Mouse (Mus musculus) ovary, adult 18-20 months (tissue): ENCODE measurements around the gene Lefty2.
A peak's percentile ranks its signal among the peaks of the same experiment; 100 is the strongest.

Experiments used
- DNase-seq: peaks from one replicate; pipeline ENCODE4 v3.0.0; 2022; ENCODE audit warnings: low spot score, mixed read lengths

The Lefty2 gene

DNA sequence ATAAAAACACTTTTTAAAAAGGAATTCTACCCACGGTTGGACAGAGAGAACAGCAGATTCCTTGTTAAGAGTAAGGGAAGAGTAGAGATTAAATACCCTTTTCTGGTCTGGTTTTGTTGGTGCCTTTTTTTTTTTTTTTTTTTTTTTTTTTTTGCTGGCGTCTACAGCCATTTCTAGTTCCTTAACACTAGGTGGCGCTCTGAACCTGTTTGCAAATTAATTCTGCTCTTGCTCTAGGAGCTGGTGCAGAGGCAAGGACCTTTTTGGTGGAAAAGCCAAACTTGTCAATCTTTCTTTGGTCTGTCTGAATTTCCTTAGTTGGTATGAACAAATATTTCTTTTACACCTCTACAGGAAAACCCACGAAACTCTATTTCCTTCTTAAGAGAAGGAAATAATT lies 8.2 kb downstream of the Lefty2 start:
- DNase-seq: no peak

DNA sequence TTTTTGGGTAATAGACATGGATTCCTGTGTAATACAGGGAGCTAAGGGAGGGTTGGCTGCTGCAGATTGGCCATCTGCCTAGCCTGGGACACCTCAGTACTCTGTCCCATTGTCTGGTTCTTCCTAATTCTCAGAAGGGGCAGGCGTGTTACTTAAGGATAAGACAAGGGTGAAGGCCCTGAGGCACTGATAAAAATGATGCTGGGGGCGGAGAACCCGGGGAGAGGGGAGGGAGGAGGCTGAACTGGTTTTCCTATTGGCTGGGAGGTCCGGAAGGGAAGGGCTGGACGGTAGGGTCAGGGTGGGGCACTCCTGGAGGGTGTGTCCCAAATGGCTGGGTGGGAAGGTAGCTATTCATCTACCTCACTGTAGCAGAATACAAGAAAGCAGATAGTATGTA lies 10.0 kb downstream of the Lefty2 start:
- no peak for DNase-seq

DNA sequence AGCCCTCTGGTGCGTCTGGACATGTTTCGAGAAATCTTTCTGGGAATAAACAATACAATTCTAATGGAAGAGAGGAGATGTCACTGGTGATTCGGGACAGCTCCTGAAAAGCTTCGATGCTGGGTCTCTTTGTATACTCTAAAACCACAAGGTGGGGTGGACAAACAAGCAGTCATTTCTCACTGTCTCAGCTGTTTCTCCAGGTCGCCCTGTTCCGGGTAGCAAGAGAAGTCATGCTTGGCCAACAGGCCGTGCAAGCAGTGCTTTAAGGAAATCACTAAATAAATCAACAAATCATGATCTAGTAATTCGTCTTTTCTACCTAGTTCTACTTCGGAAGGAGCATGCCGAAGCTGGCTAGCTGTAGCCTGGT lies 10.7 kb downstream of the Lefty2 start:
- DNase-seq: no peak

DNA sequence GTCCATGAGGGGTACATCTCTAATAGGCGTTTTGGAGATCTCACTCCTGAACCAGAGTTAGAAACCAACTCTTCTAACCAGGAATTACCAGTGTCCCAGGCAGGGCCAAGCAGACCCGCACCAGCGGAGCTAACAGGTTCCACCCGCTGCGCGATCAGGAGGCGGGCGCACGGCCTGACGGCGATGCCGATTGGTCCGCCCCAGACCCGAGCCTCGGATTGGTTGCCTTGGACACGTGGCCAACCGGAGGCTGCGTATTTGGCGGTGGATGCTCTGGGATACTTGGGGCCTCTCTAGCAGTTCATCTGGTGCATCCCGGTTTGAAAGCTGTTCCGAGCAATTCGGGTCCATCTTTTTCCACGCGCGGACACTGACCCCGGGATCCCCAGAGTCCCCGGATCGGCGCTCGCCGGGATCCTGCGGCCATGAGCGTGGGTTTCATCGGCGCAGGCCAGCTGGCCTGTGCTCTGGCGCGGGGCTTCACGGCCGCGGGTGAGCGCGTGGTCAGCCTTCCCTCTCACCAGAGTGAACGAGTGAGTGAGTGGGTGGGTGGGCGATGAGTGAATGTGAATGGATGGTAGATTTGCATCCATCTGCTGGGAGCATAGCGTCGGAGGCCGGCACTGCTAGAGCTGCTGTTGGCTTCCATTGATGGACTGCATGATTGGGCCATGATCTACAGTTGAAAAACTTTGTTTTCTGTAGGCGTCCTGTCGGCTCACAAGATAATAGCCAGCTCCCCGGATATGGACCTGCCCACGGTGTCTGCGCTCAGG lies 11.3 kb downstream of the Lefty2 start, which contains the start of gene Pycr2:
Gene Pycr2, plus strand, starts transcription at position 255 of the 776 bp plus-strand sequence.
- peak; percentile 91 for DNase-seq

DNA sequence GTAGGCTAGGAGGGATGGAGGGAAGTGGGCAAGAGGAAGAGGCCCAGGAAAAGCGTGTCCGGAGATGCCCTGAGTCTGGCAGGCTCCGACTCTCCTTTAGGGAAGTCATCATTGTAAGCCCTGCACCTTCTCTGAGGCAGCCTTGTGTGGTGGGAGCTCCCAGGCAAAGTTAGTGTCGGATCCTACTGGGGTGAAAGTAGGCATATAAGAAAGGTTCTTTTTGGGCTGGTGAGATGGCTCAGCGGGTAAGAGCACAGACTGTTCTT lies 11.8 kb downstream of the Lefty2 start:
- no peak for DNase-seq

DNA sequence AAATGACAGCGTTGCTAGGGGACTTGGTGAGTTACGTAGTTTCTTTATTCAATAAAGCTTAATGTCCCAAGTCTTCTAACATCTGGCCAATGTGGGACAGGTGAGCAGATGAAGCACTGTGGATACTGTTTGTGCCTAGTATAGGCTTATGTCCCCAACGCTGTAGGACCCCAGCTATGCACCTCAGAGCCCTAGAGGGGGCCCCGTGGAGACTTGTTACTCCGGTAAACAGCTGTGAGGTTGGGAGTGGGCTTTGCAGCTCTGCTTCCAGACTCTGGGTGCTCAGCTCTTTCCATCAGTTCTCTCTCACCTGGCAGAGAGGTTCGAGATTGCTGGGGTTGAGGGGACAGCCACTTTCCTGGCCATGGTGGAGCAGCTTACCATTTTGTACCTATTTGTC lies 12.4 kb downstream of the Lefty2 start:
- DNase-seq: no peak

DNA sequence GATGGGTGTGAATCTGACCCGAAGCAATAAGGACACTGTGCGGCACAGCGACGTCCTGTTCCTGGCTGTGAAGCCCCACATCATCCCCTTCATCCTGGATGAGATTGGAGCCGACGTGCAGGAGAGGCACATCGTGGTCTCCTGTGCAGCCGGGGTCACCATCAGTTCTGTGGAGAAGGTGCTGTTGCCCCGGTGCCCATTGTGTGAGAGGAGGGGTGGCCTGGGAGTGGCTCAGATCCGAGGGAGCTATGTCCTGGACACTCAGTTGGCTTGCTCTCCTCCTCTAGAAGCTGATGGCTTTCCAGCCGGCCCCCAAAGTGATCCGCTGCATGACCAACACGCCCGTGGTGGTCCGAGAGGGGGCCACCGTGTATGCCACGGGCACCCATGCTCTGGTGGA lies 13.0 kb downstream of the Lefty2 start:
- DNase-seq: no peak

DNA sequence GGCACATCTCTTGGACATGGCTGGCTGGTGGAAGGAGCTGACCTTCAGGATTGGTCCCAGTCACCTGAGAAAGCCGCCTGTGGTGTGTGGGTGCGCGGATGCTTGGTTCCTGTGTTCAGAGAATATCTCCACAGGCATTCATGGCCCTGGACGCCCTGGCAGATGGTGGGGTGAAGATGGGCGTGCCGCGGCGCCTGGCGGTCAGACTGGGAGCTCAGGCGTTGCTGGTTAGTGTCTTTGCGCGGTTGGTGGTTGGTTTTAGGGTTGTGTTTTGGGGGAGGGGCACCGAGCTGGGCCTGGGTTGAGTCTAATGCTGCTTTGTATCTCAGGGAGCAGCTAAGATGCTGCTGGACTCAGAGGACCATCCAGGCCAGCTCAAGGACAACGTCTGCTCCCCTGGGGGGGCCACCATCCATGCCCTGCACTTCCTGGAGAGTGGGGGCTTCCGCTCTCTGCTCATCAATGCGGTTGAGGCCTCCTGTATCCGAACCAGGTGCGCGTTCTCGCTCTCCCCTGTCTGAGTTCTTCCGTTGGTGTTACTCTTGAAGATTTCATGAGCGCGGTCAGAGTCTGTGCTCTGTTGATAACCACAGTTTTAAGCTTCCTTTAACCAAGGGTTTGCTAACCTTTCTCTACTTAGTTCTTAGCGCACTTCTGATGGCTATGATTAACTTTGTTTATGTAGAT lies 13.7 kb downstream of the Lefty2 start:
- DNase-seq: no peak

DNA sequence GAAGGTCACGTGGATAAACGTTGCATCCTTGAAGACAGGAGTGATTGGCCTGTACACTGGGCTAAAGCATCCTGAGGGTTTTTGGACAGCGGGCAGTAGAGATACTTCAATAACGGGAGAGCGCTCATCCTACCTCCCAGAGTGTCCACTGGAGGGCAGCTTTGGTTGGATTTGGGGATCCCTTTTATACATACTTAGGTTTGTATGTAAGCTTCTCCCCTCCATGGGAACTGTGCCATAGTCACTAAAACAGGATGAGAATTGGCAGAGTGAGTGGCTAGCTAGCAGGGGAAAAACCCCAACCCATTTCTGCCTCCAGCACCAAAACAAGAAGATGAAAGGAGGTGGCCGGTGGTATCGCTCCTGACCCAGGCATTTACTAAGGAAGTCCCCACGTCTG lies 18.2 kb downstream of the Lefty2 start:
- no peak for DNase-seq

DNA sequence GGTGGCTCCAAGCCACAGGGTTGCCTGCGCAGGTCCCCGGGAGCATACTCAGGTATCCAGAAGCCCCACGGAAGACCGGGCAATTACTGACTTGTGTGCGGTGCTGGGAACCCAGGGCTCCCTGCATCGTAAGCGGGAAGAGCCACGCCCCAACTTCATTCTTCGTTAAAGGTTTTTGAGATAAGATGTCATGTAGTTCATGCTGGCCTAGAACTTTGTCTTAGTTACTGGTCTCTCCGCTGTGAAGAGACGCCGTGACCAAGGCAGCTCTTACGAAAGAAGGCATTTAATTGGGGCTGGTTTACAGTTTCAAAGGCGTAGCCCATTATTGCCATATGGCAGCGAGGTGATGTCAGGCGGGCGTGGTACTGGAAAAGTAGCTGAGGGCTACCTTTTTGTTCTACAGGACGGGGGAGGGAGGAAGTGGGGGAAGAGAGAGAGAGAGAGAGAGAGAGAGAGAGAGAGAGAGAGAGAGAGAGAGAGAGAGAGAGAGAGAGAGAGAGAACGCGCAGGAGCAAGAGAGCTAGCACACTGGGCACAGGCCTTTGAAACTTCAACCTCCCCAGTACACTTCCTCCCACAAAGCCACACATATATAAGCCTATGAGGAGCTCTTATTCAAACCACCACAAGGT lies 18.9 kb downstream of the Lefty2 start:
- no peak for DNase-seq

DNA sequence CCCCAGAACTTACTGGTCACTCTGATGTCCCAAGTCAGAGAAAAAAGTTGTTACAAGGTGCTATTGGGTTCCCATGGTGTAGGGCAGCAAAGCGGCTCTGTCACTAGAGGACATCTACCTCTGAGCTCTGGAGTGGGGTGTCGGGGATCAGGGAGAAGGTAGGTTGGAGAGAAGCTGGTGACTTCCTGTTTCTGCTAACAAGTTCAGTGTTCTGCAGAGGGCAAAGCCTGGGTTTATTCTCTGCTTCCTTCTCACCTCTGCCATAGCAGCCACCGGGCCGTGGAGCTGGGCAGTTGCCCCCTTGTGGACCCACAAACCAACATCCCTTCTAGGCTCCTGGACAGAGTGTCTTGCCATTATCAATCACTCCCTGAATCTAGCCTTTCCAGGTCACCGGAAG lies 19.9 kb downstream of the Lefty2 start:
- DNase-seq: no peak

DNA sequence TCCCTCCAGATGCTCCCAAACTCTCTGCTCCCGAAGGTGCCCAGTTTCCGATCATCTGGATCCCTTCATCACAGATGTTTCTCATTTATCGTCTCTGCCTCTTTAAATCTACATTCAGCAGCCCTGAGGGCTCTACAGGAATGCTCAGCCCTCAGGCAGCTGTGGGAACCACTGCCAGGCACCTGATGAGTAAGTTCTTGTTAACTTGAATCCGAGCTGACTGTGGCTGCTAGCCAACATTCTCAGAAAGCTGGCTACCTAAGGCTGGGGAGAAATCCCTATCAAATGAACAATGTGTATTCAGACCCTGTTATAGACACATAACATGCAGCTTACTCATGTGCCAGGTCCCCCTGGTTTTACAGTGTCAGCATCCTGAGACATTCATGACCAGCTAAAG lies 20.9 kb downstream of the Lefty2 start:
- no peak for DNase-seq

DNA sequence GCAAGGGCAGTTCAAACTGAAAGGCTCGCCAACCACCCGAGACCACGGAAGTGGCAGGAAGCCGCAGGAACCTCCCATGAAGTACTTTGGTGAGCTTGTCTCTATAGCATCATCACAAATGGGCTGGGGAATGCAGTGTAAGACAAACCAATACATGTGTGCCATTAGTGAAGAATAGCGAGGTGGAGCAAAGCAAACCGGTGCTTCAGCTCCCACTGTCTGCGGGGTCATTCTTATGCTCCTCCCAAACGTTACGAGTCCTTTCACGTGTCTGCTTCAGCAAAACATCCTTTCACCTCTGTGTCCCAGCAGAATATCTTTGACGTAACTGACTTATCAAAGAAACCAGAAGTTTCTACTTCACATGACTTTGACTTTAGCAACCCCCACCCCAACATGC lies 23.5 kb downstream of the Lefty2 start:
- DNase-seq: no peak

DNA sequence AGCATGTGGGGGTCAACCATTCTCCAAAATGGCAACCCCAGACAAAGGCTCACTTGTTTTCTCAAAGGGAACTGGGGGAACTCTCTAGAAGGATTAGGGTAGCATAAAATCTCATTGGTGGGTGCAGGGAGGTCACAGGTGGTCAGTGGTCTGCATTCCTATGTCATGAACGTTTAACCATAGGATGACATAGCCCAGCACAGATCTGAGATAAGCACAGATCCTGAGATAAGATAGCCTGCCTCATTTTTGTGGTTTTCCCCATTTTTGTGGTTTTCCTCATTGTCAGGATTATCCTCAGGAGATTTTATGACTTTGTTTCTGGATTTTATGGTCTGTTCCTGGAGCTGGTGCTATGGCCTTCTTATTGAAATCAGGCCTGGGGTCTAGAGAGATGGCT lies 24.1 kb downstream of the Lefty2 start:
- DNase-seq: no peak

DNA sequence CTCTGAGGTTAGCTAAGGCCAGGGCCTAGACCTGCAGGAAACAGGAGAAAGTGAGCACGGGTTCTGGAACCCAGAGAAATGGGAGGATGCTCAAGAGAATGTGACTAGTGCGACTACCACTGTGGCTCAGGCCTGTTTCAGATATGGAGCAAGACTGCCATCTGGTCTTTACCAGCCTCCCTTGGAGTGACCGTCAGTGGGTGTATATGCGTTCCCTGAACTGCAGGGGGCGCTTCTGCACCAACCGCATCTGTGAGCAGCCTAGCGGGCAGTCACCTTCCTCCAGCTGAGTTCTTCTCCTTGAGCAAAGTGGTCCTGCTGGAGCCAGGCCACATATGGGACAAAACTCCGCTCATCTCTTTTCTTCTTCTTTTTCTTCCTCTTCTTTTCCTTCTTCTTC lies 26.8 kb downstream of the Lefty2 start:
- DNase-seq: no peak

DNA sequence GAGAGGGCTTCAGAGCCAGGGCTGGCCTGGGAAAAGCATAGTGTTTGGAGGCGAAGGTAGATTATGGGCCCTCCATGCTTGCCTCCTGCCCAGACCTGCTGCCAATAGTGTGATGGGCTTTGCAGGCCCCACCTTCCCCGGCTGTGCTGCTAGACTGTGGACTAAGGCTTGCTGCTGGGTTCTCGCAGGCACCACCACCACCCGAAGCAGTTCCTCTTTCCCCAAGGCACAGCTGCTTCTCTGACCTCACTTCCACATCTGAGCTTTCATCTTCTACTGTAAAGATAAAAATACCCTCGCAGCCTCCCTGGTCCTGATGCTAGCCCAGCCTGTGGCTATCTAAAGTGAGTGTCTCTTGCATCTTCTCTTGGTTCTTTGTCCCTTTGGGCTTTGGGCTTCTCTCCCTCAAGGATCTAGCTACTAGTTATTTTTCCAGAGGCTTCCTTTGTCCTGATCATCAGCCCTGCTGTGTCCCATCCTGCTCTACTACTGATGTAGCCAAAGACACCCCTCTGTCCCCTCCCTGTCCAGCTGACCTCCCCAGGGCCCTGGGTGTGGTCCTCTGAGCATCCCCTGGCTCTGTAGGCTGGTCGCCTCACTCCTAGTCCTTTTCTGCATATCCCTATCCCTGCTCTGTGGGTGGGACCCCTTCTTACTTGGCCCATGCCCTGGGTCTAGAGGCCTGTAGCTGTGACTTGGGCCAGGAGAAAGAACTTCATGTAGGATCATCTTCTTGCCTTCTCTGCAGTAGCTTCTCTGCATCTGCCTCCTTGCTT lies 29.6 kb downstream of the Lefty2 start:
- DNase-seq: no peak

DNA sequence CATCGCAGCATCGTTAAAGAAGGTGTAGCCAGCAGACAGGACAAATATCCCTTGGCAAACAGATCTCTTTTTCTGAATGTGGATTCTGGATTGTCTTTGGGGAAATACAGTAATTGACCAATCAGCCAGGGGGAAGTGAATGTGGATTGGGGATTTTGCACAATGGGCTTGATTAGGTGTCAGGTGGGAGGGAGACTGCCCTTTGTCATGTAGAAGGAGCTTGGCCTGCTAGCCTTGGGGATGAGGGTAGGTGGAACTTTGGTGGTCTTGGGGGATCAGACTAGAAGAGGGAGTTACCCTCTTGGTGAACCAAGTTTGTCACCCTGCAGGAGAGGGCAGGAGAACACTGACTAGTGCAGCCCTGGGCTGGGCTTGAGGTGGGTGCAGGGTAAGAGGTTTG lies 31.8 kb downstream of the Lefty2 start:
- DNase-seq: no peak

DNA sequence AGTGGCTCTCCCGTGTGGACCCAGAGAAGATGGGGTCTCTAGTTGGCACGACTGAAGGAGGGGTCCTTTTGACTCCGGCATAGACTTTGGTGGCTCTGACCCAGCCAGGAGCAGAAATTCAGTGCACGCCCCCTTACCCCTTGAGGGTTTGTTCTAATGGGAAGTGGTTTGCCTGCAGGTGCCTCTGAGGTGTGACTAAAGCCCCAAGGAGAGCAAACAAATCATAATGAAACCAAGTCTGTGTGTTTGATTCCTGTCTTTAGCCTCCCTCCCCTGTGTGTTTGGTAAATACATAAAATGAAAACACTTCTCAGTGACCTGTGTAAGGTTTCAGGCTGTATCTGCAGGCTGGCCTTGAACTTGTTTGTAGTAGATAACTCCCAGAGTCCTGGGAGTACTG lies 33.4 kb downstream of the Lefty2 start:
- no peak for DNase-seq

DNA sequence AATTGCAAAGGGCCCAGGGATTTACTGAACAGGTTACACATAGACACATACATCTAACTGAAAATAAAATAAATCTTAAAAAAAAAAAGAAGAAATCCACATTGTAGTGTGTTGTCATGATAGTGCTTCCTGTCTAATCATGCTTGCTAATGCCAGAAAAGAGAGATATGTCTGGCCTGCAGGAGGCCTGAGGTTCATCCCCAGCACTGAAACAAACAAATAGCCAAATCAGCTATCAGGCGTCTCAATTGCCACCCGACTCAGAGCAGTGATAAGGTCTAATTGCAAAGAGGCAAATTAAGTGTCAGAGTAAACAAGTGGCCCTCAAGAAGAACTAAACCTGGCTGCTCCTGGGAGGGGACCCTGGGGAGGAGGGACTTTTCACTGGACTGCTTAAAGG lies 36.7 kb downstream of the Lefty2 start:
- DNase-seq: no peak

DNA sequence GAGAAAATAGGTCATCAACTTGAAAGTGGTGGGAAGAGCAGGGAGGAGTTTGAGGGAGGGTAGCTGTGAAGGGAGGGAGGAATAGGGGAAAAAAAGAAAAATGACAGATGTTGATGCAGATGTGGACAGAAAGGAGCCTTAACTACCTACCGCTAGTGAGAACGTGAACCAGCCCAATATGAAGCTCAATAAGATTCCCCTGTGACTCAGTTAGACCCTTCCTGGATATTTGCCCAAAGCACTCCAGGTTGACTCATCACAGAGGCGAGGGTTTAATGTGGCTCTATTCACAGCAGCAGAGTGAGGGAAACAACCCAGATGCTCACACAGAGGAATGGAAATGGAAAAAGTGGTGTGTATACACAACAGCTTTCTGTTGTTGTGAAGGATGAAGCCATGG lies 38.2 kb downstream of the Lefty2 start:
- no peak for DNase-seq

DNA sequence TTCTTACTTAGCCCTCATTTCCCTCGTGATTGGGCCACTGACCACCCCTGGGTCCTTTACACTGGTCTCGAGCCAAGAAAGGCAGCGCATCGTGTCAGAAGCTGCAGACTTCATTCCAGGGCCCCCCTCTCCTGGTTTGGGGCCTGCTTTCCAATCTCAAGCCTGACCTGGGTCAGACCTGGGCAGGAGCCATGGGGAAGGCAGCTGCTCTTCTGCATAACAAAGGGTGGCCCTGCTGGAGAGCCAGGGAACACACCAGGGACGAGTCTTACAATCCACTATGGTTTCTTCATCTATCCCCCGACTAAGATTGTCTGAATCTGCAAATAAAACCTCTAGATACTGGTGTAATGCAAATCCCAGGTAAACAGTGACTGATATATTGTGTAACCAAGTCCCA lies 40.8 kb downstream of the Lefty2 start:
- DNase-seq: no peak

DNA sequence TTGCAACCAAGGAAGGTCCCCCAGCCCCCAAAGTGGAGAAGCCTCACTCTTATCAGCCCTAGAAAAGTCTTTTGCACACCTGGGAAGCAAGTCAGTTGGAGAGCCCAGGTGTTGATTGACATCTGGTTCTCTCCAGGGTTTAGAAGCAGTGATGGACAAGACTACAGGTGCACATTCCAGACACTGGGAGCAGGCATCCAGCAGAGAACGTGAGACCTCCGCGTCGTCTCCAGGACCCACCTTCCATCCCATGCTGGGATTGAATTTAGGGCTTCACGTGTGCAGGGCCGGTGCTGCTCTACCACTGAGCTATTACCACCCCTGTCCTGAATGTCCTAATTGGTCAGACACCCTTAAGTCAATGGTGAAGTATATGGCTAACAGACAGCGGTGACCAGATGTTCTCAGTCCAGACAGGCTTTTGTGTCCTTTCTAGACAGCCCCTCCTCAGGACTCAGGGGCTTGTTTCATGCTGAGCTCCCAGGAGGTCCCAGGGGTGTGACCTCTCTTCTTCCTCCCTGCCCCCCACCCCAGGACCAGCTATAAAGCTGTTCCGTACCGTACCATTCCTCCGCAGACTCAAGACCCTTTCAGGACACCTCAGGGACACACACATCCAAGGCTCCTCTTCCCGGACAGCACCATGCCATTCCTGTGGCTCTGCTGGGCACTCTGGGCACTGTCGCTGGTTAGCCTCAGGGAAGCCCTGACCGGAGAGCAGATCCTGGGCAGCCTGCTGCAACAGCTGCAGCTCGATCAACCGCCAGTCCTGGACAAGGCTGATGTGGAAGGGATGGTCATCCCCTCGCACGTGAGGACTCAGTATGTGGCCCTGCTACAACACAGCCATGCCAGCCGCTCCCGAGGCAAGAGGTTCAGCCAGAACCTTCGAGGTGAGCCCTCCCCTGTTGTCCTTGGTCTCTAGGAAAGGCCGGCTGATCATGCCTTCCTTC lies 41.8 kb downstream of the Lefty2 start, which contains the start of gene Lefty1:
Gene Lefty1, plus strand, starts transcription at position 556 of the 953 bp plus-strand sequence.
- DNase-seq: no peak
